Mouse (Mus musculus) myocyte (in vitro differentiated cells): ENCODE results near the gene D130043K22Rik. TPM values are rescaled to one million over a fixed set of nuclear protein-coding genes. Genes with fewer than 3 reads are reported as not detected.
A peak's percentile ranks its signal among the peaks of the same experiment; 100 is the strongest.

ENCODE experiments used
- H3K27me3 ChIP-seq: one replicate; pipeline ENCODE4 v1.6.1; 2011; ENCODE audit not compliant: control insufficient read depth, insufficient read depth, insufficient read length
- H3K36me3 ChIP-seq: one replicate; pipeline ENCODE4 v1.6.1; 2011; ENCODE audit not compliant: control insufficient read depth, insufficient read depth
- H3K4me2 ChIP-seq: one replicate; pipeline ENCODE4 v1.6.1; 2011; ENCODE audit warnings: low read depth, control low read depth
- H3K4me3 ChIP-seq: one replicate; pipeline ENCODE4 v1.5.1; 2011; ENCODE audit warnings: mild to moderate bottlenecking, control low read depth, moderate library complexity
- H3K79me2 ChIP-seq: one replicate; pipeline ENCODE4 v1.6.1; 2011; ENCODE audit not compliant: control insufficient read depth, insufficient read depth
- H3ac ChIP-seq: one replicate; pipeline ENCODE4 v1.6.1; 2011; ENCODE audit not compliant: control insufficient read depth, insufficient read length
- CEBPB ChIP-seq: IDR thresholded peaks from 2 replicates; pipeline ENCODE4 v1.6.1; 2011; ENCODE audit warnings: mild to moderate bottlenecking, moderate library complexity; ENCODE audit not compliant: poor library complexity, insufficient read depth, severe bottlenecking
- E2F4 ChIP-seq: IDR thresholded peaks from one replicate; pipeline ENCODE4 v1.6.1; 2011; ENCODE audit warnings: mild to moderate bottlenecking, control low read depth, moderate library complexity; ENCODE audit not compliant: insufficient read depth
- MAX ChIP-seq: IDR thresholded peaks from one replicate; pipeline ENCODE4 v1.6.1; 2011; ENCODE audit warnings: low read depth, mild to moderate bottlenecking, control low read depth
- MYOD1 ChIP-seq, 3 experiments: IDR thresholded peaks; one replicate each; pipeline ENCODE4 v1.6.1; 2011; ENCODE audit warnings: control low read depth in 2 of 3, low read depth in 2 of 3, mild to moderate bottlenecking in 2 of 3, moderate library complexity in 1 of 3; ENCODE audit not compliant: insufficient read length in 2 of 3, control insufficient read depth in 1 of 3
- MYOG ChIP-seq, 3 experiments: IDR thresholded peaks; one replicate each; pipeline ENCODE4 v1.6.1; 2011; ENCODE audit warnings: control low read depth in 2 of 3, low read depth in 2 of 3, mild to moderate bottlenecking in 2 of 3; ENCODE audit not compliant: insufficient read length in 2 of 3, control insufficient read depth in 1 of 3, insufficient read depth in 1 of 3
- POLR2A ChIP-seq: IDR thresholded peaks from one replicate; pipeline ENCODE4 v1.6.1; 2011; ENCODE audit warnings: low read depth, mild to moderate bottlenecking, control low read depth, moderate library complexity; ENCODE audit not compliant: insufficient read length
- POLR2AphosphoS2 ChIP-seq: IDR thresholded peaks from one replicate; pipeline ENCODE4 v1.6.1; 2011; ENCODE audit warnings: low read depth, control low read depth; ENCODE audit not compliant: insufficient read length
- REST ChIP-seq: IDR thresholded peaks from one replicate; pipeline ENCODE4 v1.6.1; 2011; ENCODE audit warnings: mild to moderate bottlenecking, control low read depth, moderate library complexity; ENCODE audit not compliant: insufficient read depth, insufficient read length
- SRF ChIP-seq: IDR thresholded peaks from one replicate; pipeline ENCODE4 v1.6.1; 2011; ENCODE audit warnings: low read depth; ENCODE audit not compliant: control insufficient read depth, insufficient read length
- TCF12 ChIP-seq: IDR thresholded peaks from one replicate; pipeline ENCODE4 v1.6.1; 2011; ENCODE audit warnings: mild to moderate bottlenecking, control low read depth; ENCODE audit not compliant: poor library complexity, insufficient read depth, severe bottlenecking
- TCF3 ChIP-seq: IDR thresholded peaks from one replicate; pipeline ENCODE4 v1.6.1; 2011; ENCODE audit warnings: low read depth, control low read depth; ENCODE audit not compliant: insufficient read length
- USF1 ChIP-seq: IDR thresholded peaks from one replicate; pipeline ENCODE4 v1.6.1; 2011; ENCODE audit warnings: low read depth, mild to moderate bottlenecking, control low read depth, moderate library complexity
- polyA plus RNA-seq: library from polyadenylated mRNA; unstranded; fragments of >200 nt; fragmentation: generic; extraction: Trizol; gene quantifications from one replicate; pipeline ENCODE4 v1.2.1, GENCODE M21; 2012; ENCODE audit warnings: missing spikeins

The D130043K22Rik gene
- not detected for polyA plus RNA-seq

DNA sequence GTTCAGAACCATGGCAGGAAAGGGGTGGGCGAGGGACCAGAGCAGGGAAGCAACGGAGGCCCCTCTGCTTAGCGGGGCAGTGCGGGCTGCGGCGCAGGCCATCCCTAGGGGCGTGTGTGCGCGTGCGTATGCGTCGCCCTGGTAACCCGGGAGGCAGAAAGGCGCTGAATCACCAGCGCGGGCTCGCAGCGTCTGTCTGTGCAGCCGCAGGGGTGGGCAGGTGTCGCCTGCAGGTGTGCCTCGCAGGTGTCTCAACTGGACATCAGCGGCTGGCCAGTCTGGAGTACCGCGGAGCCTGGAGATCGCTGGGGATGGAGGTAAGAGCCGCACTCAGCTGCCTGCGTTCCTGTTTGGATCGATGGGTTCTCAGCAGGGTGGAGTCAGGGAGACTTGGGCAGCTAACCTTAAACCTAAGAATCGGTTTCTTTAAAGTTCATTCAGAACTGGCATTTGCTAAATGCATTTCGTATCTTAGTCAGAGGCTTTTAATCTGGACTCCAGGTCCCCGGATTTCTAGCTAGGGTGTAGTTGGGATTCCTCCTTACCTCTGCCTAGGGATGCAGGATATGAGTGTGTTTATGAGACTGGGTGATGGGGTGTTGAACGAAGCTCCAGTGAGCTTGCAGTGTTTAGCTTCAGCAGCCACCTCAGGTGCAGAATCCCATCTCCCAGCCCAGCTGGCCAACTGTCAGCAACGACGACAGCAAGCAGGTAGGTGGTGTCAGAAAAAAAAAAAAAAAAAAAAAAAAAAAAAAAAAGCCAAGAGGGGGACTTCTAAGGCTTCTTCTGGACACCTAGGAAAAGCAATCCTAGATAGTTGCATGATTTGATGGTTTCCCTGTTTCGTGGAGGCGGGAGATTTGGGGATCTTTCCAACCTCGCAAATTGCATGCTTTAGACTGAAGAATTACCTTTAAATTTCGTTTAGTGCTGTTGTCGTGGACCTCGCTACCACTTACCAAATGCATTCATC lies at the start of gene D130043K22Rik:
D130043K22Rik (plus strand) TSS at position 153 of the 973 bp plus-strand sequence.
- Histone ChIP-seq H3K79me2 (no peaks in the 10 kb centered on the region), H3K4me3 (no peak within 1 kb of the TSS), H3K27me3 (no peaks in the 10 kb centered on the region), H3ac (no peak within 1 kb of the TSS), H3K36me3 (peaks cover 4% of the 10 kb centered on the region), H3K4me2 (no peak within 1 kb of the TSS)
- TF ChIP-seq POLR2AphosphoS2 (peak; percentile 30), SRF (no peak), POLR2A (no peak), E2F4 (no peak)

DNA sequence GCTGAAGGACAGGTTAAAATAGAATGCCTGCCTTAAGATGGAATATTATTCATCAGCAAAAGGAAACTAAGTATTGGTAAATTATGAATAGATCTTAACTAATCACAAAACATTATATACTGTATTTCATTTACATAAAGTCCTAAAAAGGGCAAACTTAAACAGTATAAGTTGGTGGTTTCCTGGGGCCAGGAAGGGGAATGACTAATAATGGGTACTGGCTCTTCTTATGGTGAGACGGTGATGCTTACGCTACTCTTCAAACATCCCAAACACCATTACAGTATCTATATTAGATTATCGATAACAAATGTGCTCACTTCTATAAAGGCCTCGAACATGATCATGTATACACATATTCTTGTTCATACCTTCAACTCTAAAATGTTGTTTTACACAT lies 46.2 kb upstream of the D130043K22Rik start:
- no peaks in the 10 kb centered on the region for H3K27me3 ChIP-seq
- peaks cover 20% of the 10 kb centered on the region for H3K79me2 ChIP-seq
- H3K4me2 ChIP-seq, result no peak overlapping the region
- no peaks in the 10 kb centered on the region for H3K36me3 ChIP-seq
- H3K4me3 ChIP-seq, result no peak overlapping the region
- H3ac ChIP-seq, result no peak overlapping the region
- no peak for TF ChIP-seq POLR2A
- no peak for TF ChIP-seq MYOD1 (IDR thresholded peaks at IDR 0.05; ENCODE audit: control insufficient read depth in 1 of 3, insufficient read length in 2 of 3, low read depth in 2 of 3)
- TF ChIP-seq TCF12, result no peak
- TF ChIP-seq POLR2AphosphoS2, result no peak
- no peak for TF ChIP-seq REST
- TF ChIP-seq USF1, result no peak
- TF ChIP-seq MAX, result no peak
- TF ChIP-seq SRF, result no peak
- TF ChIP-seq E2F4, result no peak
- TF ChIP-seq TCF3, result no peak
- no peak for TF ChIP-seq CEBPB
- TF ChIP-seq MYOG (IDR thresholded peaks at IDR 0.05; ENCODE audit: control insufficient read depth in 1 of 3, insufficient read depth in 1 of 3, insufficient read length in 2 of 3, low read depth in 2 of 3), result no peak

DNA sequence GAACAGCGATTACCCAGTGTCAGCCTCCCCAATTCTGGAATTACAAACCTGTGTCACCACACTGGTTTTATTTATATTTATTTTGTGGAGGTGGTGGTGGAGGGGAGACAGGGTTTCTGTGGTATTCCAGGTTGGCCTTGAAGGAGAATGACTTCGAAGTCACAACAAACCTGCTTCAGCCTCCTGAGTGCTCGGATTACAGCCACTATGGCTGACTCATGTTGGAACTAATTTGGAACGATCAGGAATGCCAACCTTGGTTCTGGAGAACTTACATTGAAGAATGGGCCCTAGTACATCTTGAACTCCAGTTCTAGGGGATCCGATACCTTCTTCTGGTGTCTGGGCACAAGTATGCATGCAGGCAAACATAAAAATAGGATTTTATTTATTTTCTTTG lies 45.6 kb upstream of the D130043K22Rik start:
- Histone ChIP-seq H3K4me2 (peak overlapping the region; percentile 82), H3K36me3 (no peaks in the 10 kb centered on the region), H3ac (no peak overlapping the region), H3K27me3 (no peaks in the 10 kb centered on the region), H3K4me3 (peak overlapping the region; percentile 85), H3K79me2 (peaks cover 27% of the 10 kb centered on the region)
- TF ChIP-seq POLR2AphosphoS2, result no peak
- no peak for TF ChIP-seq REST
- no peak for TF ChIP-seq SRF
- TF ChIP-seq MYOG (IDR thresholded peaks at IDR 0.05; ENCODE audit: control insufficient read depth in 1 of 3, insufficient read depth in 1 of 3, insufficient read length in 2 of 3, low read depth in 2 of 3), result no peak
- TF ChIP-seq USF1, result no peak
- no peak for TF ChIP-seq TCF12
- no peak for TF ChIP-seq POLR2A
- no peak for TF ChIP-seq TCF3

DNA sequence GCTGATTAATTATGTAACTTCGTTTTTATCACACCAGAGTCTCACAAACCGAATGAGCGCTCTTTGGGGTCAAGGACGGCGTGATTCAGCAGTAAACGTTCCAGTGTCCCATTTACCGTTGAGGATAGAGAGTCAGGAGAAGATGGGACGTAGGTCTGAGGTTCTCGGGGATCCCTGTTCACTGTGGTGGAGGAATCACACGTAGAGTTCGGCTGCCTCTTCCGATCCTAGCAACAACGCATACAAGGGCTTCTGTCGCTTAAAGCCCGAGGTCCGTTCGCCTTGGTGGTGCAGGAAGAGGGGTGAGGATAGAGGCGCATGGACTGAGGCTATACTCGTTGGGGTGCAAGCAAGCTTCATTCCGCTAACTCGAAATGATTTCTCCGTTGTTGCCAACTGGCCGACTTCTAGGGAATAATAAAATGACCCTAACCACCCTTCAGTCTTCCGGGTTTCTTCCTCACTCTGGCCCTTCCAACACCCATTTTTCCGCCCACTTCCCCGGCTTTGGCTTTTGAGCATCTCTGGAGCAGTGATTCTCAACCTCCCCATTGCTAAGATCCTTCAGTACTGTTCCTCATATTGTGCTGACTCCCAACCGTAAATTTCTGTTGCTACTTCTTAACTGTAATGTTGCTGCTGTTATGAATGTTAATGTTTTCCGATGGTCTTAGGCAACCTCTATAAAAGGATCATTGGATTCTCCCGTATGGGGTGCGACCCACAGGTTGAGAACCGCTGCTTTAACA lies 44.8 kb upstream of the D130043K22Rik start:
- TF ChIP-seq TCF12 (no peak), POLR2AphosphoS2 (no peak), POLR2A (no peak), MYOG (IDR thresholded peaks at IDR 0.05; ENCODE audit: control insufficient read depth in 1 of 3, insufficient read depth in 1 of 3, insufficient read length in 2 of 3, low read depth in 2 of 3) (no peak), MAX (no peak), USF1 (no peak), SRF (no peak), REST (no peak), TCF3 (no peak), MYOD1 (IDR thresholded peaks at IDR 0.05; ENCODE audit: control insufficient read depth in 1 of 3, insufficient read length in 2 of 3, low read depth in 2 of 3) (no peak), CEBPB (no peak), E2F4 (no peak)
- Histone ChIP-seq H3K4me3 (peak overlapping the region; percentile 85), H3K27me3 (no peaks in the 10 kb centered on the region)

More for the DNA sequence above, 44.8 kb upstream of the D130043K22Rik start:
- Histone ChIP-seq H3K4me2 (peak overlapping the region; percentile 82), H3K79me2 (peaks cover 34% of the 10 kb centered on the region), H3K36me3 (peaks cover 5% of the 10 kb centered on the region), H3ac (peak overlapping the region; percentile 99)
